Mouse (Mus musculus): ENCODE measurements around the gene Svop.

DNA sequence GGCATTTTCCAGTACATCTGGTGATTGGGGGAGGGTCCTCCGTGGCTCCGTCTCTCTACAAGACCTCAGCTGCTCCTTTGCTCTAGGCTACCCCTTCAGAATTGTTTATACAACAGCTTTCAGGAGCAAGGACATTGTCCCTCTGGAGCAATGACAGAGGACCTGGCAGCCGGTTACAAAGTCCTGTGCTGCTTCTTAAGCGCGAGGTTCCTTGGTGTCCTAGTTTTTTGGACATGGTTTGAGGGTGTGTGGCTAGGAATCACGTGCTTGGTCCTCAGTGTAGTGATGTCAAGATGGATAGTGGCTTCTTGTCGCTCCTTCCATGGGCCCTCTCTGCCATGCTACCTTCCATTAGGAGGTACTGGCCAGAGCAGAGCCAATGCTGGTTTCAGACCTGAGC, 57.0 kb downstream of the Svop start:
- TF ChIP-seq POLR2AphosphoS2 (IDR thresholded peaks at IDR 0.05; ENCODE audit: low read length) (no peak), POLR2A (IDR thresholded peaks at IDR 0.05; ENCODE audit: control insufficient read depth in 1 of 2, insufficient read depth in 1 of 2, low read depth in 1 of 2, low read length in 2 of 2, poor library complexity in 1 of 2) (no peak), E2F4 (IDR thresholded peaks at IDR 0.05; ENCODE audit: borderline replicate concordance, low read depth, low read length) (no peak), POLR2AphosphoS5 (IDR thresholded peaks at IDR 0.05; ENCODE audit: borderline replicate concordance, low read depth, low read length) (no peak), CTCF (IDR thresholded peaks at IDR 0.05 in 2 of 3, conservative IDR thresholded peaks at IDR 0.05 in 1 of 3; ENCODE audit: control insufficient read depth in 1 of 3, insufficient read depth in 1 of 3, low read depth in 2 of 3, low read length in 3 of 3, poor library complexity in 1 of 3, severe bottlenecking in 1 of 3) (no peak), MAFK (IDR thresholded peaks at IDR 0.05; ENCODE audit: borderline replicate concordance, low read depth, low read length) (no peak), TCF12 (IDR thresholded peaks at IDR 0.05; ENCODE audit: low read depth, low read length) (no peak), HCFC1 (IDR thresholded peaks at IDR 0.05; ENCODE audit: low read depth, low read length) (no peak), USF2 (IDR thresholded peaks at IDR 0.05; ENCODE audit: borderline replicate concordance in 1 of 2, insufficient read depth in 1 of 2, low read depth in 1 of 2, low read length in 2 of 2) (no peak), EP300 (IDR thresholded peaks at IDR 0.05; ENCODE audit: low read depth in 1 of 2, low read length in 2 of 2) (no peak), NELFE (IDR thresholded peaks at IDR 0.05; ENCODE audit: low read depth, low read length) (no peak), ZKSCAN1 (IDR thresholded peaks at IDR 0.05; ENCODE audit: low read depth, low read length) (no peak), MAZ (IDR thresholded peaks at IDR 0.05; ENCODE audit: low read depth, low read length) (no peak)
